ENCODE assay signal across 13 mouse cellular contexts in genomic region chr10:101117158-101117557, GRCm38 (mm10).
ATAC-seq and TF ChIP-seq lines count a peak whose summit lies in the region.
"Had no signal": no experiment of that assay in that cellular context is flagged by ENCODE, and none has a peak within 500 bp of the region (broad histone marks: within the 10 kb centered on the region; RNA-seq: fewer than 3 reads in every experiment).

No protein-coding gene starts in this region.

- no peaks in the 10 kb centered on the region for H3K36me3 ChIP-seq in hindbrain, embryonic 13.5 days
- H3K36me3 ChIP-seq: embryonic facial prominence, embryonic 13.5 days; embryonic facial prominence, embryonic 15.5 days; forebrain, embryonic 10.5 days; forebrain, embryonic 12.5 days had no signal

- no peak overlapping the region for H3K4me2 ChIP-seq in hindbrain, embryonic 13.5 days
- H3K4me2 ChIP-seq: embryonic facial prominence, embryonic 13.5 days; embryonic facial prominence, embryonic 15.5 days; forebrain, embryonic 12.5 days had no signal

- H3K27me3 ChIP-seq in hindbrain, embryonic 13.5 days: no peaks in the 10 kb centered on the region
- H3K27me3 ChIP-seq: embryonic facial prominence, embryonic 13.5 days; embryonic facial prominence, embryonic 15.5 days; forebrain, embryonic 12.5 days had no signal

- H3K4me3 ChIP-seq in bone marrow macrophage, adult 2 months (ENCODE audit: insufficient read depth, low read length): no peak overlapping the region
- no peak overlapping the region for H3K4me3 ChIP-seq in hindbrain, embryonic 13.5 days
- H3K4me3 ChIP-seq: embryonic facial prominence, embryonic 13.5 days; embryonic facial prominence, embryonic 15.5 days; erythroblast, embryonic 14.5 days; forebrain, embryonic 10.5 days; forebrain, embryonic 12.5 days had no signal

- no peak for TF ChIP-seq POLR2A in bone marrow macrophage, adult 2 months (IDR thresholded peaks at IDR 0.05; ENCODE audit: borderline replicate concordance, low read depth, low read length)

- H3K27ac ChIP-seq in bone marrow macrophage, adult 2 months (ENCODE audit: insufficient read depth, low read depth, low read length): peak overlapping the region; percentile 52
- no peak overlapping the region for H3K27ac ChIP-seq in hindbrain, embryonic 13.5 days
- H3K27ac ChIP-seq: embryonic facial prominence, embryonic 13.5 days; embryonic facial prominence, embryonic 15.5 days; forebrain, embryonic 10.5 days; forebrain, embryonic 12.5 days had no signal

- peaks cover 5% of the 10 kb centered on the region for H3K4me1 ChIP-seq in bone marrow macrophage, adult 2 months (ENCODE audit: control insufficient read depth, insufficient read depth, low read length)
- H3K4me1 ChIP-seq in hindbrain, embryonic 13.5 days (replicated peaks): no peaks in the 10 kb centered on the region
- H3K4me1 ChIP-seq: embryonic facial prominence, embryonic 13.5 days; embryonic facial prominence, embryonic 15.5 days; forebrain, embryonic 10.5 days; forebrain, embryonic 12.5 days had no signal

- no peak overlapping the region for H3K9ac ChIP-seq in hindbrain, embryonic 13.5 days
- H3K9ac ChIP-seq: embryonic facial prominence, embryonic 13.5 days; embryonic facial prominence, embryonic 15.5 days; forebrain, embryonic 12.5 days had no signal

- no peaks in the 10 kb centered on the region for H3K9me3 ChIP-seq in hindbrain, embryonic 13.5 days
- H3K9me3 ChIP-seq: embryonic facial prominence, embryonic 13.5 days; embryonic facial prominence, embryonic 15.5 days; forebrain, embryonic 10.5 days; forebrain, embryonic 12.5 days had no signal

- peak; percentile 69 for ATAC-seq in granulocyte monocyte progenitor cell, adult 5-6 weeks (replicated peaks; ENCODE audit: poor library complexity, severe bottlenecking)
- ATAC-seq in megakaryocyte, adult 5-6 weeks (ENCODE audit: poor library complexity, severe bottlenecking): peak; percentile 65
- no peak for ATAC-seq in cerebellum, adult (ENCODE audit: insufficient number of reproducible peaks, low FRiP score, low TSS enrichment)
- ATAC-seq in hindbrain, embryonic 13.5 days (ENCODE audit: low FRiP score): no peak
- no peak for ATAC-seq in monocyte, adult 5-6 weeks (replicated peaks; ENCODE audit: insufficient number of reproducible peaks, low FRiP score, low TSS enrichment, poor library complexity, severe bottlenecking)
- ATAC-seq: forebrain, embryonic 14.5 days; forebrain, embryonic 16.5 days had no signal

- no peak for TF ChIP-seq CTCF in bone marrow macrophage, adult 2 months (IDR thresholded peaks at IDR 0.05; ENCODE audit: low read depth, low read length)

Comparison
In these comparisons a context has a peak if more than half of its experiments do, and no peak if none do; other contexts are left out.
1. ATAC-seq: peak in granulocyte monocyte progenitor cell, adult 5-6 weeks (single experiment) and megakaryocyte, adult 5-6 weeks (single experiment); none in cerebellum, adult (single experiment), hindbrain, embryonic 13.5 days (single experiment) and monocyte, adult 5-6 weeks (single experiment).